Mouse (Mus musculus) hindbrain, embryonic 13.5 days (tissue): Measurements from ENCODE around the gene Pla2g12b. TPM values are rescaled to one million over a fixed set of nuclear protein-coding genes. Genes with fewer than 3 reads are reported as not detected.

Experiments
- ATAC-seq: fragments of 200-750 bp; cut with Nextera tagmentation; 2 replicates; pipeline ENCODE4 v1.8.0; 2017; ENCODE audit warnings: moderate TSS enrichment; ENCODE audit not compliant: low FRiP score
- H3K27ac ChIP-seq: fragments of 300-500 bp; sonication (generic); 2 replicates; pipeline ENCODE4 v1.5.1; 2015; ENCODE audit warnings: inconsistent platforms, mild to moderate bottlenecking, moderate library complexity
- H3K27me3 ChIP-seq: fragments of 300-500 bp; sonication (generic); 2 replicates; pipeline ENCODE4 v1.6.1; 2015; ENCODE audit warnings: mild to moderate bottlenecking, inconsistent platforms
- H3K36me3 ChIP-seq: fragments of 300-500 bp; sonication (generic); 2 replicates; pipeline ENCODE4 v1.6.1; 2015; ENCODE audit warnings: mild to moderate bottlenecking, inconsistent platforms
- H3K4me1 ChIP-seq: fragments of 300-500 bp; sonication (generic); replicated peaks from 2 replicates; pipeline ENCODE4 v1.6.1; 2015; ENCODE audit warnings: inconsistent platforms
- H3K4me2 ChIP-seq: fragments of 300-500 bp; sonication (generic); 2 replicates; pipeline ENCODE4 v1.6.1; 2015; ENCODE audit warnings: inconsistent platforms, mild to moderate bottlenecking, moderate library complexity
- H3K4me3 ChIP-seq: fragments of 300-500 bp; sonication (generic); 2 replicates; pipeline ENCODE4 v1.5.1; 2015; ENCODE audit warnings: mild to moderate bottlenecking, inconsistent platforms
- H3K9ac ChIP-seq: fragments of 300-500 bp; sonication (generic); 2 replicates; pipeline ENCODE4 v1.6.1; 2015; ENCODE audit warnings: mild to moderate bottlenecking, inconsistent platforms
- H3K9me3 ChIP-seq: fragments of 300-500 bp; sonication (generic); 2 replicates; pipeline ENCODE4 v1.6.1; 2016; ENCODE audit warnings: inconsistent platforms
- WGBS: fragments of 180-500 bp; shearing (Covaris S2); methylation state at CpG from one replicate; pipeline ENCODE4 v1.1.7; 2015; 5-methylcytosine and 5-hydroxymethylcytosine counted together
- polyA plus RNA-seq: library from polyadenylated mRNA; unstranded; fragments of >200 nt; fragmentation: Nextera tagmentation; extraction: Ambion mirVana; gene quantifications from 2 replicates; pipeline ENCODE4 v1.2.1, GENCODE M21; 2015

The Pla2g12b gene
- polyA plus RNA-seq: not detected in 2 replicates

DNA sequence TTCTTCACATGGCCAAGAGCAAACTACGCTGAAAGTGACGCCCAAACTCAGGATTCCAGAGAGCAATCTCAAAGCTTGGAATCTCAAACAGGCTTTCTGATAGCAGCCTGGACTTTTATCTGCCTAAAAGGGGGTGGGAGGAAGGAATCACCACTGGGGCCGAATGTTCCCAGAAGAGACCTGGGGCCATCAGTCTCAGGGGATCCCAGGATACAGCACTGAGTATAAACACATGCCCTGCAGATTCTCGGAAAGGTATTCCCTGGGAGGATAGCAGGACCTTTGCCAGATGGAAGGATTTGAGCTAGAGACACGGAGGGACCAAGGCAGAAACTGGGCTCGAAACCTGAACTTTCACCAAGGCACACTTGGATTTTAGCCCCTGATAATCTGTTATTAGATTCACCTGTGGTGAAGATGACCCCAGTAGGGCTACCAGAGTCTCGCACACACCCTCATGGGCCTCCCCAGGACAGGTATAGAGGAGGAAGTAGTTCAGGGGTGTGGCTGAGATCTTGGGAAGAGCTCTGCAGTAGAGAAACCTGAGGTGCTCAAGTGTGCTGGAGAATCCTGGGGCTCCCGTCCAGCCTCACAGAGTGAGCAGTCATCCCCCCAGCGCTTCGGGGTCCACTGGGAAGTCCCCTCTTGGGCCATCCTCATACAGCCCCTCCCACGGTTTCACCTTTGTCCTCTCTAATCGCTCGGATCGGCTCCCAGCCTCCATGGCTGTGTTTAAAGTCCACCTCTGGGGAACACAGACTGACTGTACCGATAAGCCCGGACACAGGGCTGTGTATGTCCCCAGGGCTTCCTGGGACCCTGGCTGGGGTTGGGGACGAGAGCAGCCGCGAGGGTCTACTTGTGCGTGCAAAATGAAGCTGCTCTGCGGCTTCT lies at the start of gene Pla2g12b:
TSS of gene Pla2g12b (plus strand) at position 762 of the 894 bp plus-strand sequence.
- H3K9ac ChIP-seq: no peak within 1 kb of the TSS
- H3K27me3 ChIP-seq: no peaks in the 10 kb centered on the region
- ATAC-seq: no peak
- no peaks in the 10 kb centered on the region for H3K36me3 ChIP-seq
- WGBS: 78% methylated on average over 21 of the region's 21 CpGs
- H3K4me3 ChIP-seq: no peak within 1 kb of the TSS
- no peaks in the 10 kb centered on the region; the same call in 1 of the 2 replicates for H3K9me3 ChIP-seq
- H3K4me2 ChIP-seq: no peak within 1 kb of the TSS
- no peaks in the 10 kb centered on the region; the same call in 1 of the 2 replicates for H3K4me1 ChIP-seq
- no peak within 1 kb of the TSS for H3K27ac ChIP-seq

DNA sequence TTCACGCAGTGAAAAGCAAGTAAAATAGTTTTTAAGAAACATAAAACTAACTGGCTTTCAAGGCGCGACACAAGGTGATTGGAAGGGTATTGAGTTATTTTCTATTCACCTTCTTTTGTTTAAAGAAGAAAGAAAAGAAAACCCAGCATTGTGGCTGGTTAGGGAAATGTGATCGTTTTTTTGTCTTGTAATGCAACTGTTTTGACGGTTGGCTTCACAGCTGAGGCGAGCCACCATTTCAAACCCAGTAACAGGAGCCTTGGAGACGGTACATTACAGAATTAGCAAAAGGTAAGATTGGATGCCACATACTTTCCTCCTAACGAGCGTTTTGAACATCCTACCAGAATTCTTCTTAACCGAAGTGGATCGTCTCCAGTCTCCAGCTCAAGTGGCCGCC lies 49.3 kb upstream of the Pla2g12b start:
- H3K27ac ChIP-seq: no peak overlapping the region
- peaks cover 57% of the 10 kb centered on the region for H3K36me3 ChIP-seq
- WGBS: 74% methylated on average over 12 of the region's 12 CpGs

DNA sequence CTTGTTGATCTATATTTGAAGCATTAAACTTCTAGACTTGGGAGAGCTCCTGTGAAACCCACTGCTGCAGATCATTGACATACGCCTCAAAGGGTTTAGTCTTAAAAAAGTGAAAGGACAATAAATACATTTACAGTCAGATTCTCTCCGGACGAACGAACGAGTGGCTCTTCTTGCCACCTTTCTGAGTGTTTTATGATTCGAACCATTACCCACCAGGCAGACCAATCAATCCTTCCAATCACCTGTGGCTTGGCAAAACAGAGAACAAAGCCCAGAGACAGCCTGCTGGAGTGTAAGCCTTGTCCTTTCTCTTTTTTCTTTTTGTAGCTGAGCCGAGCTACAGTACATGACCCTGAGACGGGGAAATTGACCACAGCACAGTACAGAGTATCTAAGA lies 48.4 kb upstream of the Pla2g12b start:
- Histone ChIP-seq H3K27me3 (no peaks in the 10 kb centered on the region), H3K4me2 (no peak overlapping the region), H3K4me1 (no peaks in the 10 kb centered on the region)

More for the DNA sequence above, 49.3 kb upstream of the Pla2g12b start:
- H3K27me3 ChIP-seq: no peaks in the 10 kb centered on the region
- H3K9ac ChIP-seq: no peak overlapping the region
- no peaks in the 10 kb centered on the region for H3K4me1 ChIP-seq
- no peak for ATAC-seq
- H3K9me3 ChIP-seq: no peaks in the 10 kb centered on the region
- H3K4me2 ChIP-seq: no peak overlapping the region
- H3K4me3 ChIP-seq: no peak overlapping the region

DNA sequence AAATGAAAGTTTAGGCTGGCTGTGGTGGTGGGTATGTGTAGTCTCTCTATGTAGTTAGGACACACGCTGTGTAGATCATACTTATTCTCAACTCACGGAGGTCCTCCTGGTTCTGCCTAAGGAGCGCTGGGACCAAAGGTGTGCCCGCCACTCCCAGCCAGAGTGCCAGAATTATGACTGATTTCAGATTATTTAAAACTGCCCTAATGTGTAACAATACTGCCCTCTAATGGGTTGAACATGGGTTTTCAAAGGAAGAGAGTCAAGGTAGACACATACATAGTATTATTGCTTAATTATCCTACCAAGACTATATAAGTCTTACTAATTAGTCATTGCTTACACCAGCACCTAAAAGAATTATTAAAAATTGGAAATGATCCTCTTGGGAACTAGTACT lies 44.7 kb upstream of the Pla2g12b start:
- peaks cover 55% of the 10 kb centered on the region for H3K36me3 ChIP-seq
- no peaks in the 10 kb centered on the region for H3K9me3 ChIP-seq
- WGBS: 91% methylated on average over 4 of the region's 4 CpGs
- no peak overlapping the region for H3K4me3 ChIP-seq
- H3K9ac ChIP-seq: no peak overlapping the region
- no peaks in the 10 kb centered on the region for H3K27me3 ChIP-seq
- ATAC-seq: no peak
- no peaks in the 10 kb centered on the region for H3K4me1 ChIP-seq
- no peak overlapping the region for H3K4me2 ChIP-seq
- H3K27ac ChIP-seq: no peak overlapping the region

More for the DNA sequence above, 48.4 kb upstream of the Pla2g12b start:
- WGBS: 84% methylated on average over 8 of the region's 8 CpGs
- Histone ChIP-seq H3K9ac (no peak overlapping the region), H3K27ac (no peak overlapping the region), H3K9me3 (no peaks in the 10 kb centered on the region), H3K36me3 (peaks cover 53% of the 10 kb centered on the region), H3K4me3 (no peak overlapping the region)
- ATAC-seq: no peak

DNA sequence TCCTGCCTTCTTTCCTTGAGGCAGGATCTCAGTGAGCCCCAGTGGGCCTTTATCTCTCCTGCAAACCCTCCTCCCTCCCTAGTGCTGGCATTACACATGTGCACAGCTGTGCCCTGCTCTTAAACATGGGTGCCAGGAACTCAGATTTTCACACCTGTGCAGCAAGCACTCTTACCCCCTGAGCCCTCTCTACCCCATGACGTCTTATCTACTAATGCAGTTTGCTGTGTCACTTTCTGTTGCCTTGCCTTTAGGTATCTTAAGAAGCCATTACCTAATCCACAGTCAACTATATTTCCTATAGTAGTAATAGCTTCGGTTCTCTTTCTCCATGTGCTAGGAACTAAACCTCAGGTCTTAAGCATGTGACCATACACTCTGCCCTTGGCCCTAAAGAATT lies 40.3 kb upstream of the Pla2g12b start:
- Histone ChIP-seq H3K4me1 (no peaks in the 10 kb centered on the region), H3K4me3 (no peak overlapping the region), H3K9me3 (no peaks in the 10 kb centered on the region), H3K36me3 (peaks cover 65% of the 10 kb centered on the region), H3K9ac (no peak overlapping the region), H3K27ac (no peak overlapping the region), H3K4me2 (no peak overlapping the region), H3K27me3 (no peaks in the 10 kb centered on the region)
- WGBS: 97% methylated on average over 2 of the region's 2 CpGs
- ATAC-seq: no peak

DNA sequence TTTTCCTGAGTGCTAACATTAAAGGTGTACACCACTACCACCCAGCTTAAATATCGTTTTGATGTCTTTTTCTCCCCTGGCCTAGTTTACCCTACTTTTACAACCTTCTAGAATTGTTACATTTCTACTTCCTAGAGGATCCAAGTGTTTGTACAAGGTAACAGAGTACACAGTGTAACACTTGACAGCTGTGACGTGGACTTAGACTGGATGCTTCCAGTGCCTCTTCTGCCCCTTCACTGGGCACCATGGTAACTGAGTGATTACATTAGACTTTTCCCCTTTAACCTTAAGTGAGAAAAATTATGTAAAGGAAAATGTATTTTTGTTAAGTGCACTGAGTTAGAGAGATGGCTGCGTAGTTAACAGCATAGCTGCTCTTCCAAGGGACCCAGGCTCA lies 38.9 kb upstream of the Pla2g12b start:
- Histone ChIP-seq H3K27ac (no peak overlapping the region), H3K9ac (no peak overlapping the region), H3K36me3 (peaks cover 77% of the 10 kb centered on the region), H3K4me2 (no peak overlapping the region), H3K27me3 (no peaks in the 10 kb centered on the region), H3K4me1 (no peaks in the 10 kb centered on the region), H3K4me3 (no peak overlapping the region), H3K9me3 (no peaks in the 10 kb centered on the region)
- WGBS: 91% methylated on average over 3 of the region's 3 CpGs
- no peak for ATAC-seq

DNA sequence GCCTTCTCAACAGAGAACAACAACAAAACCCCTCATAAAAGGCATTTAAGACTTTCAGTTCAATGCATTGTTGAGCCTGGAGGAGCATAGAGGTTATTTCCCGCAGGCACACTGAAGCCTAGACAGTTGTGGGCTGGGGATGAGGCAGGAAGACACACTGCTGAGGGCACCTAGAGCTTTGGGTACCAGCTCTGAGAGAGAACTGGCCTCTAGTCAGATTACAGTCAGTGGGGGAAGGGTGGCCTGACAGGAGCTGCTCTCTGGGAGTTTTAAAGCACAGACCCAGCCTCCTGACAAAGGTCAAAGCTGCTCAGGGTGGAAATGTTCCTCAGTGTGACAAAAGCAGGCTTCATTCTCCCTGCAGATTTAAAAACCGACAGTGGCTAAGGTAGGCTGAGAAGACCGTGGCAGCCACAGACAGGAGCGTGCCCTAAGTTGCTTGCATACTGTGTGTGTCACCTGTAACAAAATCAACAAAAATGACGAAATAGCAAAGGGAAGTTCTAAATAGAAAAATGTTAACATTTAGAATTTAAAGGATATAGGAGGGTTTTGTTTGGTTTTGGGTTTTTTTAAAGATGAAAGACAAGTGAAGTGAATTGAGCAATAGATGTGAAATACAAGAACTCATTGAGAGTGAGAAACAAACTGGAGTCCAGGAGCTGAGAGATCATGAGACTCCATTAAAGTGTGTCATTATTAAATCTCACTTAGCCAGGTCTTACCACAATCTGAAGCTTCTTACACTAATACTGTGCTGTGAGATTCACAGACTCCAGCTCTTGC lies 37.5 kb upstream of the Pla2g12b start:
- H3K9ac ChIP-seq: no peak overlapping the region; the same call in 1 of the 2 replicates
- 82% methylated on average over 5 of the region's 5 CpGs for WGBS
- H3K4me2 ChIP-seq: no peak overlapping the region
- no peak overlapping the region for H3K27ac ChIP-seq
- no peaks in the 10 kb centered on the region for H3K4me1 ChIP-seq
- peaks cover 86% of the 10 kb centered on the region for H3K36me3 ChIP-seq
- H3K27me3 ChIP-seq: no peaks in the 10 kb centered on the region
- no peak overlapping the region for H3K4me3 ChIP-seq
- H3K9me3 ChIP-seq: no peaks in the 10 kb centered on the region
- no peak for ATAC-seq

DNA sequence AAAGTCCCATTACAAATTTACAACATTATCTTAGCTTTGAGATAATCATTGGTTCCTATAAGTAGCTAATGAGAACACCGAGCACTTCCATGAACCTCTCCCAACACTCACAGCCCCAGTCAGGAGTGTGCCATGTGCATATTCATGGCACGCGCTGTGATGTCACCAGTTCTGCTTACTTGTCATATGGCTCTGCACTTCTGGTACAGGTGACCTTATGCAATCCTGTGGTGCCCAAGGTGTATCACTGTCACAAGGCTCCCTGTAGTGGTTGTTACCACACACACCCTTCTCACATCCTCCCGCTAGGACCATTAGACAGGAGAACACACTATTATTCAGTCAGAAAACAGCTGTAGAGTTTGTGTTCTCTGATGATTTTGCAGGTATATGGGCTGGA lies 36.7 kb upstream of the Pla2g12b start:
- Histone ChIP-seq H3K9me3 (no peaks in the 10 kb centered on the region), H3K9ac (no peak overlapping the region), H3K4me3 (no peak overlapping the region), H3K36me3 (peaks cover 88% of the 10 kb centered on the region), H3K27me3 (no peaks in the 10 kb centered on the region), H3K4me2 (no peak overlapping the region), H3K4me1 (no peaks in the 10 kb centered on the region), H3K27ac (no peak overlapping the region)
- ATAC-seq: no peak
- WGBS: 97% methylated on average over 4 of the region's 4 CpGs

DNA sequence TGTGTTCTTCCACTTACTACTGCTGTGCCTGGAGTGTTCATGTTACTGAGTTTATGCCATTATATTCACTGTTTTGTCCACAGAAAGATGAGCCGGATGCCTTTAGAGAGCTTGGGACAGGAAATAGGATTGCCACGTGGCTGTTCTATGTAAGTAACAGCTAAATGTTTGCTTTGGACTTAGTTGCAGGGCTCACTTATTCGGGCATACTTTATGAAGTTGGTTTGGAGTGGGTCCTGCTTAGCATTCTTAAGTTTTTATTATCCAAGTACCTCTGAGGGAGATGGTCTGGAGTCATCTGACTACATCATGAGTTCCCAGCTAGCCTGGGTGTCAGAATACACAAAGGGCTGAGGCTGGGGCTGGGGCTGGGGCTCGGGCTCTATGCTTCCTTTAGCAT lies 36.3 kb upstream of the Pla2g12b start:
- no peak overlapping the region for H3K27ac ChIP-seq
- no peak overlapping the region for H3K4me2 ChIP-seq
- no peak for ATAC-seq
- H3K9me3 ChIP-seq: no peaks in the 10 kb centered on the region
- no peaks in the 10 kb centered on the region for H3K4me1 ChIP-seq
- H3K4me3 ChIP-seq: no peak overlapping the region
- H3K9ac ChIP-seq: no peak overlapping the region
- H3K27me3 ChIP-seq: no peaks in the 10 kb centered on the region
- WGBS: 92% methylated on average over 4 of the region's 4 CpGs
- H3K36me3 ChIP-seq: peaks cover 85% of the 10 kb centered on the region

DNA sequence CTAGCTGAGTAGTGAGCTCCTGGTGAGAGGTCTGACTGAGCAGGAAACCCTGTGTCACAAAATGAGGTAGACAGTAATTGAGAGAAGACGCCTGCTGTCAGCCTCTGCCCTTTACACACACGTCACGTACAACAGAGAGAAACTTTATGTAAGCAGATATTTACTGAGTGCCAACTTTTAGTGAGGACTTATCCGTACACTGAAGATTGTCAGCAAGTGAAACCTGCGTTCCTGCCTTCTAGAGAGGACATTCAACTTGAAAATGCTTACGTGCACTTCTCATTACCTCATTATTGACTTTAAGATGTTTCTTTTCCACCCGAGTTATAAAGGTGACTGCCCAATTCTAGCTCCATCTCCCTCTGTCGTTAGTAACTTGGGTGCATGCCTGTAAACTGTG lies 34.7 kb upstream of the Pla2g12b start:
- no peak for ATAC-seq
- no peaks in the 10 kb centered on the region for H3K4me1 ChIP-seq
- H3K36me3 ChIP-seq: peaks cover 85% of the 10 kb centered on the region
- H3K9ac ChIP-seq: no peak overlapping the region
- no peak overlapping the region for H3K27ac ChIP-seq
- 94% methylated on average over 8 of the region's 8 CpGs for WGBS
- no peak overlapping the region for H3K4me2 ChIP-seq
- no peak overlapping the region for H3K4me3 ChIP-seq
- H3K27me3 ChIP-seq: no peaks in the 10 kb centered on the region
- no peaks in the 10 kb centered on the region for H3K9me3 ChIP-seq

DNA sequence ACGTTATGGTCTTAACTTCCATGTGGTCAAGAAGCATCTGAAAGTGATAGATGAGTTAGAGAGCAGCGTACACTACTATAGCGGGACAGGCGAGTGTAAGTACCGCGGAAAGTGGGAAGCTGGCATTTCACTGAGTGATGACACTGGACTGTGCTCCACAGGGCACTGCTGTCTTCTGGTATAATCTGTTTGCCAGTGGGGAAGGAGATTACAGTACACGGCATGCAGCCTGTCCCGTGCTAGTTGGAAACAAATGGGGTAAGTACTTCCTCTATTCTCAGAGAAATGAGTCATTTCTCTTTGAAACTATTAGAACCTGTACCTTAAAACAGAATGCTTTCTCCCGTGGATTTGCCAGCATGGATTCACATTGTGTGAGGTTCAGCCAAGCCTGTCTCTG lies 34.0 kb upstream of the Pla2g12b start:
- Histone ChIP-seq H3K36me3 (peaks cover 84% of the 10 kb centered on the region), H3K4me2 (no peak overlapping the region), H3K27ac (no peak overlapping the region), H3K27me3 (no peaks in the 10 kb centered on the region), H3K9ac (no peak overlapping the region), H3K4me3 (no peak overlapping the region), H3K4me1 (no peaks in the 10 kb centered on the region), H3K9me3 (no peaks in the 10 kb centered on the region)
- WGBS: 95% methylated on average over 9 of the region's 9 CpGs
- ATAC-seq: no peak

DNA sequence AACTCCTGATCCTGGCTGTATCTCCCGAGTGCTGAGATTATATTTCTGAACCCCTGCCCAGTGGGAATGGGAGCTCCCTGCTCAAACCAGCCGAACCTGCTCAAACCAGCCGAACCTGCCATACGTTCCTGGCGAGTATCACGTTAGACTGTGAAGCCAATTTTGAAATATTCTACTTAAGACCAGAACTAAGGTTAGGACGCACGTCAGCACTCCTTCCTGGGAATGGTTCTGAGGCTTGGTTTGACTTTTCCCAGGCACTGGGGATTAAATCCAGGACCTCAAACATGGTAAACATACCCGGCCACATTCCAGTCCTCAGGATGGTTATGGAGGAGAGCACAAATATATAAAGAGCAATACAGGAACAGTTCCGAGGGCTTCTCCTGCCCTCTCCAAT lies 25.6 kb upstream of the Pla2g12b start:
- Histone ChIP-seq H3K4me2 (no peak overlapping the region), H3K4me3 (no peak overlapping the region), H3K27ac (no peak overlapping the region), H3K36me3 (peaks cover 13% of the 10 kb centered on the region), H3K9me3 (no peaks in the 10 kb centered on the region), H3K9ac (no peak overlapping the region), H3K27me3 (no peaks in the 10 kb centered on the region), H3K4me1 (no peaks in the 10 kb centered on the region)
- 94% methylated on average over 10 of the region's 10 CpGs for WGBS
- no peak for ATAC-seq
